Mouse (Mus musculus) heart, embryonic 13.5 days (tissue): ENCODE measurements around the gene Trappc3l. TPM values are rescaled to one million over a fixed set of nuclear protein-coding genes. Genes with fewer than 3 reads are reported as not detected.
A peak's percentile ranks its signal among the peaks of the same experiment; 100 is the strongest.

Experiments
- ATAC-seq: fragments of 200-750 bp; cut with Nextera tagmentation; 2 replicates; pipeline ENCODE4 v1.8.0; 2017; ENCODE audit warnings: moderate TSS enrichment; ENCODE audit not compliant: insufficient number of reproducible peaks, low FRiP score, low TSS enrichment; ENCODE audit errors: extremely low read depth
- H3K27ac ChIP-seq: fragments of 300-500 bp; sonication (generic); replicated peaks from 2 replicates; pipeline ENCODE4 v1.5.1; 2015; ENCODE audit warnings: moderate library complexity, mild to moderate bottlenecking, inconsistent platforms
- H3K27me3 ChIP-seq: fragments of 300-500 bp; sonication (generic); replicated peaks from 2 replicates; pipeline ENCODE4 v1.6.1; 2015; ENCODE audit warnings: mild to moderate bottlenecking, inconsistent platforms
- H3K36me3 ChIP-seq: fragments of 300-500 bp; sonication (generic); 2 replicates; pipeline ENCODE4 v1.6.1; 2015; ENCODE audit warnings: mild to moderate bottlenecking, inconsistent platforms
- H3K4me1 ChIP-seq: fragments of 300-500 bp; sonication (generic); 2 replicates; pipeline ENCODE4 v1.6.1; 2015; ENCODE audit warnings: inconsistent platforms
- H3K4me2 ChIP-seq: fragments of 300-500 bp; sonication (generic); 2 replicates; pipeline ENCODE4 v1.6.1; 2015; ENCODE audit warnings: inconsistent platforms, mild to moderate bottlenecking, moderate library complexity
- H3K4me3 ChIP-seq: fragments of 300-500 bp; sonication (generic); 2 replicates; pipeline ENCODE4 v1.5.1; 2015; ENCODE audit warnings: moderate library complexity, mild to moderate bottlenecking, inconsistent platforms
- H3K9ac ChIP-seq: fragments of 300-500 bp; sonication (generic); 2 replicates; pipeline ENCODE4 v1.6.1; 2015; ENCODE audit warnings: inconsistent platforms, mild to moderate bottlenecking, moderate library complexity
- H3K9me3 ChIP-seq: fragments of 300-500 bp; sonication (generic); 2 replicates; pipeline ENCODE4 v1.6.1; 2016; ENCODE audit warnings: inconsistent platforms
- WGBS: fragments of 180-500 bp; shearing (Covaris S2); methylation state at CpG from one replicate; pipeline ENCODE4 v1.1.7; 2015; ENCODE audit warnings: mixed read lengths; 5-methylcytosine and 5-hydroxymethylcytosine counted together
- polyA plus RNA-seq: library from polyadenylated mRNA; unstranded; fragments of >200 nt; fragmentation: Nextera tagmentation; extraction: Ambion mirVana; gene quantifications from 2 replicates; pipeline ENCODE4 v1.2.1, GENCODE M21; 2015

The Trappc3l gene
- polyA plus RNA-seq, 1 experiment from 2014 or later: not detected

DNA sequence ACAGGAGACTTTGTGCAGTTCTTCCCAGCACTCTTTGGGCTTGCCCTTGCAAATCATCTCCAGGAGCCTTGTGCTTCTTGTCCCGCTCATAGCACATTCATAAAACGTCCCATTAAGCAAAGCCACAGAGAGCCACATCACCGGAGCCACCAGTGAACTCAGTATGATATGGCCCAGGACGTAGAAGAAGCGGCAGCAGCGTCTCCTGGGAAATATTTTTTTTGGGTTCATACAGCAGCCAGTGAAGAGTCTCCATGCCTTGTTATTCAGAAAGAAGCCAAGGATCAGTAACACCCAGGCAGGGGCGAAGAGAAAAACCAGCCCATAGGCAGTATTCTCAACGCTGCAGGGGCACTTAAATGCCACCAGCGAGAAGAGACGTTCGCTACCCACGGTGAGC lies 58.6 kb downstream of the Trappc3l start:
- no peaks in the 10 kb centered on the region for H3K27me3 ChIP-seq
- H3K36me3 ChIP-seq: no peaks in the 10 kb centered on the region
- H3K9ac ChIP-seq: peak overlapping the region; percentile 78
- WGBS: 42% methylated on average over 12 of the region's 12 CpGs
- peak overlapping the region; percentile 57 for H3K27ac ChIP-seq
- peak overlapping the region; percentile 51 for H3K4me3 ChIP-seq
- peaks cover 20% of the 10 kb centered on the region for H3K4me1 ChIP-seq
- no peak for ATAC-seq
- no peaks in the 10 kb centered on the region for H3K9me3 ChIP-seq
- H3K4me2 ChIP-seq: peak overlapping the region; percentile 70

DNA sequence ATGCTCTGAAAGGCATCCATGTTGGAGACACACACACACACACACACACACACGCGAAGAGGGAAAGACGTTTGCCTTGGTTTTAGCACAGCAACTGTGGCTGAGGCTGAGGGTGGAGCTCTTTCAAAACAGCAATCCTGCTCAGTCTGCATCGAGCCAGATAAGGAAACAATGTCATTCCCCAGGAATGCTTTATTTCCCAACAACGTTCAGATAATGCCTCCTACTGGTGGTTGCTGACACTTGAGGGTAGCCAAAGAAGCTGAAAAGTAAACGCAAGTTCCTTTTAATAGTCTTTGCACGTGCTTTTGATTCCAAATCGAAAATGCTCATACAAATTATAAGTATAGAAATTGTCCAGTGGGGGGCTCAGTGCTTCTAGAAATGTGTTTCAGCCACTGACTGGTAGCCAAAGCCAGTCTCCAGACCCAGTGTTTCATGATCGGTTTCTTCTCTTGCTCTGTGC lies 59.1 kb downstream of the Trappc3l start, which contains the start of gene Calhm5:
Gene Calhm5 (minus strand): TSS at position 102 of the 466 bp plus-strand sequence.
- no peak; the same call in 1 of the 2 replicates for ATAC-seq
- peak within 1 kb of the TSS; percentile 57 for H3K27ac ChIP-seq
- H3K9ac ChIP-seq: peak within 1 kb of the TSS; percentile 78
- no peaks in the 10 kb centered on the region for H3K36me3 ChIP-seq
- 13% methylated on average over 9 of the region's 9 CpGs for WGBS
- no peaks in the 10 kb centered on the region for H3K9me3 ChIP-seq
- H3K4me2 ChIP-seq: peak within 1 kb of the TSS; percentile 70
- peak within 1 kb of the TSS; percentile 51 for H3K4me3 ChIP-seq
- H3K27me3 ChIP-seq: no peaks in the 10 kb centered on the region
- H3K4me1 ChIP-seq: peaks cover 20% of the 10 kb centered on the region

DNA sequence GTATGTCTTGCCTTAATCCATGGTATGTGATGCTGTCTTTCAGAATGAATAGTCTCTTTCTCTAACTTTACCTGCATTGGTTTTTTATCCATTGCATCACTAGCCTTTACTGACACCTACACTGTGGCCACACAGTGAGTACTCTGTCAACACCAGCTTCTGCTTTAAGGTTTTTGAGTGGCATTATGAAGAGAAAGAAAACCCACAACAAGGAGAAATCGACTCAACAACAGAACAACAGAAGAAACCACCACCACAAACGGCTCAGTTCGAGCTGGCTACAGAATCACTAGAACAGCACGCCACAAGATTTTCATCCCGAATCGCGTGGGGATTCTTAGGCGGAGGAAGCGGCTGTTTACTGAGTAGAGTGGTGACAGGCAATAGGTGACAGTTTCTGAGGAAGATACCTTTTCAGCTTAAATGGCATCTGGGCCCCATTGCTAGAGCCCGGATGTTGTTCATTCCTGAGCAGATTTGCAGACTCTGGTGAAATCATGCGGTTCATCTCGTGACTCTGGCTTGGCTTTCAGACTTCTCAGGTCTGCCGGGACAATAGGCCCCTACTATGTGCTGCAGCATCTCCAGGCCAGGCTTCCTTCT lies 73.6 kb downstream of the Trappc3l start:
- Histone ChIP-seq H3K9ac (no peak overlapping the region), H3K4me1 (peaks cover 6% of the 10 kb centered on the region; the same call in 1 of the 2 replicates), H3K27ac (no peak overlapping the region), H3K36me3 (no peaks in the 10 kb centered on the region), H3K4me3 (no peak overlapping the region), H3K27me3 (no peaks in the 10 kb centered on the region), H3K9me3 (no peaks in the 10 kb centered on the region), H3K4me2 (no peak overlapping the region)
- 75% methylated on average over 13 of the region's 13 CpGs for WGBS
- ATAC-seq: no peak

DNA sequence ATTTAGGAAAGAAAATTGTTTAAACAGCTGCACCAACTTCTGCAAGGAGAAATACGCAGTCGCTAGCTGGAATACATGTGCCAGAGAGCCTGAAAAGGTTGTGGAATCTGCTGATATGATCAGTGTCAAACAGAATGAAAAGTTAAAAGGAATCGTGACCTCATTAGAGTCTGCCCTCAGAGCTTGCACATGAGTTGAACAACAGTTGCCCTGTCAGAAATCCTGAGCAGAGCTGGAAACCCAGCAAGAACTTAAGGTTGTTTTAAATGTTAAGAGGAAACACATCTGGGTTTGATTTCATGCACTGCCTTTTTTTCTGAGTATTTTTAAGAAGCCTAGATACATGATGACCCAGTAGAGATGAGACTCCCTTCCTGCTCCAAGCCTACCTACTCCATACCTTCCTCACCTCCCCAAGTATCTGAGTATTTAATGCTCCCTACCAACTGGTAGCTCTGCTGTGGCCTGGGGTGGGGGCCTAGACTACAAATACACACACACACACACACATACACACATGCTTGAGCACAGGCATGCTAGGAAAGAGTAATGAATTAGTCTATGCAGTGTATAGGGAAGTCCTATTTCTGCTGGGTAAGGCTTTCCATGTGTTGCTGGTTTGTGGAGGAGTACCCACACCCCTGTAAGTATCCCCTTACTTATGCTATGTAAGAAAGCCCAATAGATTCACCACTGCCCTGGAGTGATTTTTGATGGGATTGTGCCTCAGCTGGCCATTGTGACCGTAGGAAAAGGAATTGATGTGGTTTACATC lies 74.8 kb downstream of the Trappc3l start:
- Histone ChIP-seq H3K4me3 (no peak overlapping the region), H3K9ac (no peak overlapping the region), H3K36me3 (no peaks in the 10 kb centered on the region), H3K27ac (0 out of 2 replicates have a peak overlapping the region, but pooled peaks have one; percentile 25), H3K4me2 (no peak overlapping the region), H3K4me1 (peaks cover 6% of the 10 kb centered on the region; the same call in 1 of the 2 replicates), H3K9me3 (no peaks in the 10 kb centered on the region), H3K27me3 (no peaks in the 10 kb centered on the region)
- ATAC-seq: no peak
- 70% methylated on average over 4 of the region's 4 CpGs for WGBS

DNA sequence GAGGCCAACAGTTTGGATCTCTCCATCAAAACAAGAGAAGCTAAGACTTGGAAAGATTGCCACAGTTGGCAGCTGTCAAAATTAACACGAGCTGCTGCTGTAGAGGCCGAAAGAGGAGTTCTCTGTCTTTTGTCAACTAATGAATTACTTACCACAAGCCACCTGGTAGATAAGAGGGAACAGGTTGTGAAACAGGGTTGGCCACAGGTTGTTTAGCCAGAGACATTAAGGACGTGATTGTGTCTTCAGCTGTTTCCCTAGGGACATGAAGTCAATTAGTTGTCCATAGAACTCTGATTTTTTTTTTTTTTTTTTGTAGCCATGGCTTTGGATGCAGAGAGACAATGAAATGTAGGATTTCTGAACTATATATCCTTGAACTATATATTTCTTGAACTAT lies 79.7 kb downstream of the Trappc3l start:
- Histone ChIP-seq H3K4me2 (no peak overlapping the region), H3K27me3 (no peaks in the 10 kb centered on the region), H3K36me3 (no peaks in the 10 kb centered on the region), H3K27ac (no peak overlapping the region), H3K9me3 (no peaks in the 10 kb centered on the region), H3K4me3 (no peak overlapping the region), H3K9ac (no peak overlapping the region), H3K4me1 (peaks cover under 1% of the 10 kb centered on the region; the same call in 1 of the 2 replicates)
- no peak for ATAC-seq
- 51% methylated on average over 3 of the region's 3 CpGs for WGBS

DNA sequence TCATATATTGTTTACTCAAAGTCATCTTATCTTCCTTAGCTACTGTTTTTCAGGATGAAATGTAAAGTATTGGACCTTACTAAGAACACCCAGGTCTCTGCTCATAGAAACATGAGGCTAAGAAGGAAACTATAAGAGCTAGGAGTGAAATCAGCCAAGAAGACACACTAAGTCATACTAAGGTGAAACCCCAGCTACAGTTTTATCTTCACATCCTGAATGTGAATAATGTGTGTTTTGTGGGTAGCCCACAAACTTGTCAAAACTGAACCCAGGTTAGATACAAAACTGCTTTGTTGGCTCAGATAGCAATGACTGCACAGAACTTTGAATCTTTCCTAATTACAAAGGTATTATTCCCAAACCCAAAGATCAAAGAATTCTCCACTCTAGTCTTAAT lies 80.4 kb downstream of the Trappc3l start:
- H3K27ac ChIP-seq: no peak overlapping the region
- no peaks in the 10 kb centered on the region for H3K27me3 ChIP-seq
- no peak overlapping the region for H3K9ac ChIP-seq
- H3K9me3 ChIP-seq: no peaks in the 10 kb centered on the region
- H3K4me3 ChIP-seq: no peak overlapping the region
- H3K36me3 ChIP-seq: no peaks in the 10 kb centered on the region
- no peak overlapping the region for H3K4me2 ChIP-seq
- no peak for ATAC-seq
- no peaks in the 10 kb centered on the region for H3K4me1 ChIP-seq

DNA sequence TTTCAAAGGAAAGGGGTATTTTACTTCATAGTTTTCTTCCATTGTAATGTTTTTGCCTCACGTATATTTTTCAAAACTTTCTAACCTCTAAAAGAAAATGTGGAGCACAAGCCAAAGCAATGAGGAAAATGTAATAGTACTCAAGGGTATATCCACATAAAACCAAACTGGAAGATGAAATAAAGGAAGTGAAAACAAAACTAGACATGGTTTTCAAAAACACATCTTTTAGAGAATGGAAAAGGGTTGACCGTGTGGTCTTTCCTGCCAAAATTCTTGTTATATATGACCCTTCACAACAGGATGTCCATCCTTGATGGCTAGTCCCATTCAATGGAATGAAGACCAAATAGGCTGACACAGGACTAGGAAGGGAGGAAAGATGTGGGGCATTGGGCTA lies 81.0 kb downstream of the Trappc3l start:
- no peak for ATAC-seq
- no peaks in the 10 kb centered on the region for H3K27me3 ChIP-seq
- 71% methylated on average over 2 of the region's 2 CpGs for WGBS

DNA sequence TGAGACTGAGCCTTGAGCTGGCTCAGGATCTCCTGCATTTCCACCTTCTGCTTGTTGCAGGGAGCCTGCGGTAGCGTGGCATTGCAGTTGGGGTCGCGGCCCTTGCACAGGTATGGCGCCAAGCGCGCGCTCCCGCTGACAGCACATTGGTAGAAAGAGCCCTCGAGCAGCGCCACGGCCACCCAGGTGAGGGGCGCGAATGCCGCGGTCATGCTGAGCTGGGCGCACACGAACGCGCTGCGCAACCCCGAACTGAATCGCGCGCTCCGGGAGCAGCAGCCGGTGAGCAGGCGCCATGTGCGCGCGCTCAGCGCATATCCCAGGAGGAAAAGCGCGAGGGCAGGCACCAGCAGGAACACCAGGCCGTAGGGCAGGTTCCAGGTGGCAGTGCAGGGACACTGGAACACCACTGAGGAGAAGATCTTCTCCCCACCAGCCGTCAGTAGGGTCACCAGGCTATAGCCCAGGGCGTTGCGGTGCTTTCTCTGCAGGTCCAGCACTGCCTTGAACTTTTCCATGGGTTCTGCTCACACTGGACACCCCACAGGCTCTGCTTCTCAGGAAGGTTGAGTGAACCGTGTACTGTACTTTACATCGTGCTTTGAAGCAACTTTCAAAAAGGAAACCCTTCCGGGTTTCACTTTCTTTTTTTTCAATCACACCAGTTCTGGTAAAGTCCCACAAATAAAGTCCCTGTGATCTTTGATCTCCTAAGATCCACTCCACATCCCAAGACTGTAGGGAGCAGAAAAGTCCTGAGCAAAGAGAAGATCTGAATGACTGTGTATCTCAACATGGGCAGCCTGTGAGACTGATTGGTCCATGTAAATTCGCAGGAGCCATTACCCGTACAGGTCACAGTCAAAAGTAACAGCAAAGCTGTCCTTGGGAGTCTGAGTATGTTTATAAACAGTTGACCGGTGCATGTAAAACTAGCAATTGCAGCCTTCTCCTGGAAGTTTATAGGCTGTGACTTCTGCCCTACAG lies 90.3 kb downstream of the Trappc3l start, which contains the start of gene Calhm6:
Gene Calhm6 (minus strand): TSS at position 593 of the 987 bp plus-strand sequence.
- WGBS: 15% methylated on average over 44 of the region's 44 CpGs
- peak within 1 kb of the TSS; percentile 85 for H3K4me2 ChIP-seq
- H3K27ac ChIP-seq: no peak within 1 kb of the TSS
- H3K27me3 ChIP-seq: 0 out of 2 replicates have a peak, but pooled peaks cover 4% of the 10 kb centered on the region
- ATAC-seq: peak; percentile 31; the same call in 1 of the 2 replicates
- H3K36me3 ChIP-seq: no peaks in the 10 kb centered on the region
- H3K4me1 ChIP-seq: 0 out of 2 replicates have a peak, but pooled peaks cover 4% of the 10 kb centered on the region
- peak within 1 kb of the TSS; percentile 65 for H3K4me3 ChIP-seq
- peak within 1 kb of the TSS; percentile 75 for H3K9ac ChIP-seq
- H3K9me3 ChIP-seq: 0 out of 2 replicates have a peak, but pooled peaks cover 5% of the 10 kb centered on the region

More for the DNA sequence above, 81.0 kb downstream of the Trappc3l start:
- Histone ChIP-seq H3K4me1 (no peaks in the 10 kb centered on the region), H3K4me3 (no peak overlapping the region), H3K27ac (no peak overlapping the region), H3K4me2 (no peak overlapping the region), H3K9ac (no peak overlapping the region), H3K36me3 (no peaks in the 10 kb centered on the region), H3K9me3 (no peaks in the 10 kb centered on the region)

DNA sequence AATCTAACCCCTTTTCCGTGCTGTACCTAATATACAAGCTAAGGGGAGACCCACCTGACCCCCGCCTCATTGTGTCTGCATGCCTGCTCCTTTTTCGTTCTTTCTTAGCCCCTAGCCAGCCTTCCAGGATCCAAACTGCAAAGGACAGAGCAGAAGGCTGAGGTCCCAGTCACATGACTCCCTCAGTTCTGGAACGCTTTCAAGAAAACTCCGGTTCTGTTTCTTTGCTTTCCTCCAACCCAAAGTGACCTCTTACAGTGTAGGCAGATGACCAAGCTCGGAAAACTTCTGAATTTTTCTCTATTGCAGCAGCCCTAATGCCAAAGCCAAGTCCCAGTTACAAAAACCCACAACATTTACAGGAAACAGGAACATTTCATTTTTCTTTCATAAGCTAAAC lies 91.0 kb downstream of the Trappc3l start:
- 0 out of 2 replicates have a peak, but pooled peaks cover 4% of the 10 kb centered on the region for H3K4me1 ChIP-seq
- no peak overlapping the region for H3K4me3 ChIP-seq
- 0 out of 2 replicates have a peak, but pooled peaks cover 5% of the 10 kb centered on the region for H3K9me3 ChIP-seq
- no peak overlapping the region for H3K27ac ChIP-seq
- H3K36me3 ChIP-seq: no peaks in the 10 kb centered on the region
- 0 out of 2 replicates have a peak, but pooled peaks cover 4% of the 10 kb centered on the region for H3K27me3 ChIP-seq
- no peak overlapping the region for H3K9ac ChIP-seq
- H3K4me2 ChIP-seq: no peak overlapping the region
- 72% methylated on average over 6 of the region's 6 CpGs for whole genome bisulfite sequencing
- no peak for ATAC-seq

DNA sequence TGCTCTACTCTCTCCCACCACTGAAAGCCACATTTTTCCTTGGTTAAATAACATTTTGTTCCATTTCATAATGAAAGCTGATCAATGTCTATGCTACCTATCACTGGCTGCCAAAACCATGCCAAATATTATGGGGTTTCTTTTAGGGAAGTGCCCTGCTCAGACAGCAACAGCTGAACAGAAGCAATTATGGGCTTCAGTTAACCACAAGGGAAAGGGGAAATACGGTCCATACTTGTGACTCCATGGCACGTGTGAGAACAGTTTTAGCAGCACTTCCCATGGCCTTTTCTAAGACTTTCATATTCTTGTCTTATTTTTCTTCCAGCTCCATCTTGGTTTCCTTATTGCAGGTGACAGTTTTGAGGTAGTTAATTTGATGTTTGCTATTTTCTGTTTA lies 94.0 kb downstream of the Trappc3l start:
- Histone ChIP-seq H3K9ac (no peak overlapping the region), H3K36me3 (no peaks in the 10 kb centered on the region), H3K27ac (no peak overlapping the region), H3K4me1 (peaks cover 6% of the 10 kb centered on the region), H3K9me3 (no peaks in the 10 kb centered on the region), H3K4me2 (no peak overlapping the region), H3K4me3 (no peak overlapping the region), H3K27me3 (0 out of 2 replicates have a peak, but pooled peaks cover 4% of the 10 kb centered on the region)
- no peak for ATAC-seq
- 64% methylated on average over 2 of the region's 2 CpGs for WGBS
